Mouse (Mus musculus) midbrain, embryonic 16.5 days (tissue): ENCODE results near the gene Rer1. TPM values are rescaled to one million over a fixed set of nuclear protein-coding genes. Genes with fewer than 3 reads are reported as not detected.

Experiments
- ATAC-seq: fragments of 200-750 bp; cut with Nextera tagmentation; 2 replicates; pipeline ENCODE4 v1.8.0; 2017; ENCODE audit warnings: moderate TSS enrichment
- H3K27ac ChIP-seq: fragments of 300-500 bp; sonication (generic); 2 replicates; pipeline ENCODE4 v1.5.1; 2014; ENCODE audit warnings: mild to moderate bottlenecking, low read length, mixed read lengths
- H3K27me3 ChIP-seq: fragments of 300-500 bp; sonication (generic); 2 replicates; pipeline ENCODE4 v1.6.1; 2014; ENCODE audit warnings: low read depth, low read length, mixed read lengths; ENCODE audit not compliant: control insufficient read depth, insufficient read depth
- H3K36me3 ChIP-seq: fragments of 300-500 bp; sonication (generic); 2 replicates; pipeline ENCODE4 v1.6.1; 2014; ENCODE audit warnings: mild to moderate bottlenecking, low read length, moderate library complexity, mixed read lengths; ENCODE audit not compliant: control insufficient read depth, insufficient read depth
- H3K4me1 ChIP-seq: fragments of 300-500 bp; sonication (generic); 2 replicates; pipeline ENCODE4 v1.6.1; 2014; ENCODE audit warnings: mild to moderate bottlenecking, low read length, mixed read lengths; ENCODE audit not compliant: control insufficient read depth, insufficient read depth
- H3K4me2 ChIP-seq: fragments of 300-500 bp; sonication (generic); 2 replicates; pipeline ENCODE4 v1.6.1; 2014; ENCODE audit warnings: mild to moderate bottlenecking, low read length, mixed read lengths
- H3K4me3 ChIP-seq: fragments of 300-500 bp; sonication (generic); 2 replicates; pipeline ENCODE4 v1.5.1; 2014; ENCODE audit warnings: low read depth, mild to moderate bottlenecking, low read length, moderate library complexity, mixed read lengths
- H3K9ac ChIP-seq: fragments of 300-500 bp; sonication (generic); 2 replicates; pipeline ENCODE4 v1.6.1; 2014; ENCODE audit warnings: low read depth, low read length, mixed read lengths
- H3K9me3 ChIP-seq: fragments of 300-500 bp; sonication (generic); replicated peaks from 2 replicates; pipeline ENCODE4 v1.6.1; 2014; ENCODE audit warnings: mild to moderate bottlenecking, low read length, mixed read lengths; ENCODE audit not compliant: control insufficient read depth, poor library complexity, severe bottlenecking
- WGBS: fragments of 180-500 bp; shearing (Covaris S2); extraction: QIAGEN DNeasy Blood & Tissue Kit; methylation state at CpG from one replicate; pipeline ENCODE4 v1.1.7; 2014; 5-methylcytosine and 5-hydroxymethylcytosine counted together
- polyA plus RNA-seq: library from polyadenylated mRNA; unstranded; fragments of >200 nt; fragmentation: Nextera tagmentation; extraction: Ambion mirVana; gene quantifications from 2 replicates; pipeline ENCODE4 v1.2.1, GENCODE M21; 2015

Rer1 gene
- polyA plus RNA-seq, 1 experiment from 2014 or later: 124 TPM

DNA sequence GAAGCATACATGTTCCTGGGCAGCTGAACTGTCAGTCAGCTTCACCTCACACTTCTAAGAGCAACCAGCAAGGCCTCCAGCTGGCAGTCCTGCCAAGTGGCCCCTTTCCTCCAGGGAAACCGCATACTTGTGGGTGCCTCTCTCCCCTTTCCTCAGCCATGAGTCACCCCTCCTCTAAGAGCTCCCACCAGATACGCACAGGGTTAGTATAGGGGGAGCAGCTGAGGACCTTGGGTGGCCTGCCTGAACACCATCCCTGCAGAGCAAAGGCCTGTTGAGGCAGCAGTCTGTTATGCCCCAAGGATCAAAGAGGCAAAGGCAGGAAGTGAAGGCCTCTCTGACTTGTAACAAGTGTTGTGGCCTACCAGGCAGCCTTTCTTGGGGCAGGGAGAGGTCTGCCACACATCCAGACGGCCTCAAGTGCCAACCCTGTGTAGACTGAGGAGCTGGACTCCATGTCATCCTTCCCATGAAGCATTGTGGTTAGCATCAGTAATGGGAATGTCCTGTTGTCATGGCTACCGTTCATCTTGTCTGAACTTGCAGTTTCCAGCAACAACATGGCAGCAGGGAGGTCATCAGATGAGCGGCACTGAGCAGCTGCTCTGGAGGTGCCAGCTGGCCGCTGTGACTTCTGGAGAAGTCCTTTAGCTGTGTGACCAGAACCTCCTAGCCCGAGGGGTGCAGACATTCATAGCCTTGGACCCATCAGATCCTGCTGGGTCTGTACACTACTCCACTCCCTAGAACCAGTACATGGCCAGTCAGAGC, 40.6 kb upstream of the Rer1 start:
- ATAC-seq: no peak
- H3K4me1 ChIP-seq: peaks cover 25% of the 10 kb centered on the region
- H3K9ac ChIP-seq: no peak overlapping the region
- H3K36me3 ChIP-seq: no peaks in the 10 kb centered on the region
- no peak overlapping the region for H3K27ac ChIP-seq
- no peak overlapping the region for H3K4me2 ChIP-seq
- no peak overlapping the region for H3K4me3 ChIP-seq
- H3K9me3 ChIP-seq: no peaks in the 10 kb centered on the region
- H3K27me3 ChIP-seq: no peaks in the 10 kb centered on the region
- WGBS: 53% methylated on average over 7 of the region's 7 CpGs

GRCm38 (mm10) chr4:155126194-155126593, 40.0 kb upstream of the Rer1 start:
- no peaks in the 10 kb centered on the region for H3K36me3 ChIP-seq
- peaks cover 25% of the 10 kb centered on the region for H3K4me1 ChIP-seq

GRCm38 (mm10) chr4:155125310-155125709, 39.1 kb upstream of the Rer1 start:
- H3K4me1 ChIP-seq: peaks cover 24% of the 10 kb centered on the region
- H3K4me3 ChIP-seq: no peak overlapping the region
- H3K27ac ChIP-seq: no peak overlapping the region
- H3K36me3 ChIP-seq: no peaks in the 10 kb centered on the region
- 64% methylated on average over 7 of the region's 7 CpGs for WGBS
- no peaks in the 10 kb centered on the region for H3K27me3 ChIP-seq
- ATAC-seq: no peak
- H3K4me2 ChIP-seq: no peak overlapping the region
- no peaks in the 10 kb centered on the region for H3K9me3 ChIP-seq
- H3K9ac ChIP-seq: no peak overlapping the region

More at GRCm38 (mm10) chr4:155126194-155126593, 40.0 kb upstream of the Rer1 start:
- Histone ChIP-seq H3K27me3 (no peaks in the 10 kb centered on the region), H3K4me3 (no peak overlapping the region), H3K9ac (no peak overlapping the region), H3K27ac (no peak overlapping the region), H3K4me2 (no peak overlapping the region), H3K9me3 (no peaks in the 10 kb centered on the region)
- 89% methylated on average over 5 of the region's 5 CpGs for WGBS
- ATAC-seq: no peak

DNA sequence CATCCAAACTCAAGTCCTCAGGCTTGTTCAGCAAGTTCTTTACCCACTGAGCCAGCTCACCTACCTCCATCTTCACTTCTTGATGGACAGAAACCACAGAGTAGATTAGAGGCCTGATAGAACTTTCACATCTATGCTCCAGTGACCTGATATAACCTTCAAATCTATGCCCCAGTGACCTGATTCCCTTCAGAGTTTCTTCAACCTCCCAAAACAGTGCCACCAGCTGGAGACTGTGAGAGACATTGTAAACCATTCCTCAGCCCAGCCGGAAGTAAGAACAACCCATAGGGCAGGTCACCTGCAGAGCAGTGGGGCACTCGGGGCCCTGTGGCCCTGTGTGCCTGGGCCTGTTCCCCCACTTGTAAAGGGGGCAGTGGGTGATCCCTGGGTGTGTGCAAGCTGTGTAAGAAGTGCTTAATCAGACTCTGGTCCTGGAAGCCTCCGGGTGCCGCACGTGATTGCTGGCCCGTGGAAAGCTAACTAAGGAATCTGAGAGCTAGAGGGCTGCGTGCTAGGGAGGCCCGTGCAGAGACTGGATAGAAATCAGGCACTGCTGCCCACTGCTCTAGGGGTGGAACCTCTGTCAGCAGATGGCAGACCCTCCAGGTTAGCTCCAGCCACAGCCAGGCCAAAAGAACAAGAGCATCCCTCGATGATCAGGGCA, 37.8 kb upstream of the Rer1 start:
- peaks cover 16% of the 10 kb centered on the region for H3K4me1 ChIP-seq
- ATAC-seq: no peak
- H3K4me3 ChIP-seq: no peak overlapping the region
- no peaks in the 10 kb centered on the region for H3K36me3 ChIP-seq
- no peak overlapping the region for H3K27ac ChIP-seq
- 84% methylated on average over 9 of the region's 9 CpGs for WGBS
- H3K9me3 ChIP-seq: no peaks in the 10 kb centered on the region
- H3K4me2 ChIP-seq: no peak overlapping the region
- H3K9ac ChIP-seq: no peak overlapping the region
- no peaks in the 10 kb centered on the region for H3K27me3 ChIP-seq

DNA sequence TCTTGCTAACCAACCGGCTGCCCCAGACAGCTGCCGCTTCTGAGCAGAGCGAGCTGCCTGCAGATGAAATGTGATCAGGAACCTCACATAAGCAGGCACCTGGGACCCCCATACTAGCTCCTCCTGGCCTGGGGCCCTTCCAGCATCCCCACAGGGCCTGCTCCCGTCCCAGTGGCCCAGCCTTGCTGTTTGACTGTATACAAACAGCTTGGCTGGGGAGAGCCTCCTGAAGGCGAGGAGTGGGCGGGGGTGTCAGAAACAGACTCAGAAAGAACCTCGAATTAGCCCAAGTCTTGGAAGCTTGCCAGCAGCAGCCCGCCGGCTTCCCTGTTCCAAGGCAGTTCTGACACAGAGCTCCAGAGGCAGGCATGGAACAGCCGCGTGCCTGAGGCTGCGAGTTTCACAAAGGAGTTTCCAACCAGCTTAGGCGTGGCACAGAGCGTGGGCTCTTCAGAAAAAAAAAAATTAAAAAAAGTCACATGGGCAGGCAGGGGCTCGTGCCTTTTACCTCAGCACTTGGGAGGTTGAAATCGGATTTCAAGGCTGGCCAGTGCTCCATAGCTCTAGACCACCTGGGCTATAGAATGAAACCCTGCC, 36.4 kb upstream of the Rer1 start:
- 0 out of 2 replicates have a peak overlapping the region, but pooled peaks have one; percentile 43 for H3K27ac ChIP-seq
- H3K4me1 ChIP-seq: peaks cover 16% of the 10 kb centered on the region
- peak overlapping the region; percentile 2; the same call in 1 of the 2 replicates for H3K4me2 ChIP-seq
- H3K36me3 ChIP-seq: no peaks in the 10 kb centered on the region
- H3K27me3 ChIP-seq: no peaks in the 10 kb centered on the region
- no peak overlapping the region for H3K4me3 ChIP-seq
- H3K9ac ChIP-seq: peak overlapping the region; percentile 42; the same call in 1 of the 2 replicates
- WGBS: 15% methylated on average over 16 of the region's 16 CpGs
- ATAC-seq: peak; percentile 73
- no peaks in the 10 kb centered on the region for H3K9me3 ChIP-seq

DNA sequence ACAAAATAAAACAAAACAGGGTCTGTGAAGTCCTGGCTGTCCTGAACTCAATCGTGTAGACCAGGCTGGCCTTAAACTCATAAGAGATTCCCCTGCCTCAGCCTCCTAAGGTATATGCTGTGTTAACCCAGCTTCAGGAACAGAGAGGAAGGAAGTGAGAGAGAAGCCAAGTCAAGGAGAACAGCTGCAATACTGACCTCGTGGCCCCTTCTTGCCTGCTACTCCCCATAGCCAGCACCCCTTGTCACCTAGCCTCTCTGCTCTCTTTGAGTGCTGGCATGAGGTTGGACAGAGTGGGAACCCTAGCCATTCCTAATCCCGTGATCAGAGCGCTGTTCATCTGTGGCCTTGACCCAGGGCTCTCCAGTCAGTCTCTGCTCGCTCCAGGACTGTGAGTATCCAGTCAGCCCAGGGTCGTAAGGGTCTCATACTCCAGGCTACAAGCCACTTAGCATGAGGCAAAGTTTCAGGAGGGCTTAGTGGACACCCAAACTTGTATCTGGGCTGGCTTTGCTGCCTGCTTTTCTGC, 35.8 kb upstream of the Rer1 start:
- Histone ChIP-seq H3K9ac (peak overlapping the region; percentile 42; the same call in 1 of the 2 replicates), H3K4me1 (peaks cover 14% of the 10 kb centered on the region), H3K27me3 (no peaks in the 10 kb centered on the region), H3K4me3 (no peak overlapping the region), H3K27ac (0 out of 2 replicates have a peak overlapping the region, but pooled peaks have one; percentile 43), H3K9me3 (no peaks in the 10 kb centered on the region), H3K36me3 (no peaks in the 10 kb centered on the region), H3K4me2 (no peak overlapping the region; the same call in 1 of the 2 replicates)
- 78% methylated on average over 6 of the region's 6 CpGs for WGBS
- peak; percentile 12; the same call in 1 of the 2 replicates for ATAC-seq

DNA sequence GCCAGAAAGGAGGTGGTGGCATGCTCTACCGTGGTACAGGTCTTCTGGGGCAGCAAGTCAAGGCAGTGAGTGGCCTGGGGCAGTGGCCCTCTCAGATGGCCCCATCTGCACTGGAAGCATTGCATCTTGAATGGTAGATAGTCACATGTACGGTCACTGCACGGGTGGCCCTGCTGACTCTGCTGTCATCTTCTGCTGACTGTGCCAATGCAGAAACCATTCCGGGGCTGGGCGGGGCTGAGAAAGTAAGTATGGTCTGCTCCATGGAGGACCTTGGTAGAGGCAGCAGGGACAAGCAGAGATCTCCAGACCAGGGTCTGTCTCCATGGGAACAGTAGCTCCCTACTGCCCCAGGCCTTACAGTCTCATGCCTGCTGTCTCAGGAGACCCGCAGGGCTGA, 35.0 kb upstream of the Rer1 start:
- no peaks in the 10 kb centered on the region for H3K9me3 ChIP-seq
- no peaks in the 10 kb centered on the region for H3K36me3 ChIP-seq
- H3K27me3 ChIP-seq: no peaks in the 10 kb centered on the region
- no peak for ATAC-seq
- 92% methylated on average over 6 of the region's 6 CpGs for WGBS
- H3K4me2 ChIP-seq: no peak overlapping the region
- no peak overlapping the region for H3K27ac ChIP-seq
- H3K4me3 ChIP-seq: no peak overlapping the region
- H3K4me1 ChIP-seq: peaks cover 11% of the 10 kb centered on the region
- H3K9ac ChIP-seq: no peak overlapping the region

DNA sequence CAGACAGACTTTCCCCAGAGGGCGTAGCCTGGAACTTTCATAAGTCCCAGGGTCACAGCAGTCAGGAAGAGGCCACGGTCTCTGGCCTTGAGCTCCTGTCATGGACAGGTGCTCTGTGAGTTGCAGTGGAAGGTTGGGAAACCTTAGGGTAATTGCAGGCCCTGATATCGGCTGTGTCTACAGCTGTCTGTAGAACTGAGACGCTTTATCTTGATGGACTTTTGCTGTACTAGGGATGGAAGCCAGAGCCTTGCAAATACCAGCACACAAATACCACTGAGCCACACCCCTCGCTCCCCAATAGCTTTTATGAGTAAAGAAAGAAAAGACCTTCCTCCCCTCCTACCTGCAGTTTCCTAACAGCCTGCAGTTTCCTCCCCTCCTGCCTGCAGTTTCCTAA, 34.4 kb upstream of the Rer1 start:
- H3K27me3 ChIP-seq: no peaks in the 10 kb centered on the region
- no peak for ATAC-seq

More for the DNA sequence above, 34.4 kb upstream of the Rer1 start:
- Histone ChIP-seq H3K4me2 (no peak overlapping the region), H3K9ac (no peak overlapping the region), H3K36me3 (no peaks in the 10 kb centered on the region), H3K4me3 (no peak overlapping the region), H3K27ac (no peak overlapping the region), H3K9me3 (no peaks in the 10 kb centered on the region), H3K4me1 (peaks cover 11% of the 10 kb centered on the region)
- 85% methylated on average over 5 of the region's 5 CpGs for WGBS
